Mouse (Mus musculus) cerebellum, postnatal 25 days (tissue): ENCODE data around the gene Gm21497.
"Not testable (repeated sequence)": the region's sequence is repeated elsewhere in the genome, so short reads cannot be mapped to it uniquely, and the experiment has no call there.

Experiments
- DNase-seq, 2 experiments: peaks; one replicate each; pipeline ENCODE4 v3.0.0; 2021; ENCODE audit warnings: mixed read lengths in 2 of 2

Gm21497 gene

GRCm38 (mm10) chrY:61646446-61646845 is at the start of gene Gm21497:
Gene Gm21497 (plus strand): TSS chrY:61646746.
- not testable (repeated sequence) for DNase-seq
